Mouse (Mus musculus) stomach, postnatal 0 days (tissue): ENCODE results near the gene Gpr142.

Source experiments
- CTCF ChIP-seq: IDR thresholded peaks from 2 replicates; pipeline ENCODE4 v1.5.1; 2016; ENCODE audit warnings: antibody characterized with exemption, low read depth, mild to moderate bottlenecking, moderate library complexity
- EP300 ChIP-seq: optimal IDR thresholded peaks from 2 replicates; pipeline ENCODE3; 2016; ENCODE audit warnings: antibody characterized with exemption

GRCm38 (mm10) chr11:114807686-114808427, 9.1 kb downstream of the Gpr142 start:
- TF ChIP-seq CTCF = no peak
- TF ChIP-seq EP300 = no peak
